Mouse (Mus musculus): ENCODE results near the gene Gng7. TPM values are rescaled to one million over a fixed set of nuclear protein-coding genes. Genes with fewer than 3 reads are reported as not detected.
"Not testable (repeated sequence)": the region's sequence is repeated elsewhere in the genome, so short reads cannot be mapped to it uniquely, and the experiment has no call there.

Gng7 gene
- polyA plus RNA-seq, 1 experiment from 2014 or later: 10.9 TPM

DNA sequence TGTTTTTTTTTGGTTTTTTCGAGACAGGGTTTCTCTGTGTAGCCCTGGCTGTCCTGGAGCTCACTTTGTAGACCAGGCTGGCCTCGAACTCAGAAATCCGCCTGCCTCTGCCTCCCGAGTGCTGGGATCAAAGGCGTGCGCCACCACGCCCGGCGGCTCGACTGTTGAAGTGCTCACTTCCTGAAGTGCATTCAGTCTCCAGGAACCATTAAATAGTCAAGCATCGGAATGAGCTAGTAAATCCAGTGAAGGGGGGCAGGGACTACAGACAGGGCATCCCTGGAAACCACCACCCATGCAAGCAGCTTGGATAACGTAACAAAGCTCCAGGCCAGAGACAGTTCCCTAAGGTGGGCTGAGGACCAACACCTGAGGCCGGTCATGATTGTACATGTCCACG lies 30.5 kb upstream of the Gng7 start:
- WGBS: 96% methylated on average over 14 of the region's 14 CpGs
- not testable (repeated sequence) for ATAC-seq; H3K4me1 ChIP-seq (replicated peaks)

GRCm38 (mm10) chr10:81041458-81042175 lies 26.9 kb upstream of the Gng7 start:
- Histone ChIP-seq H3K36me3 (peaks cover 42% of the 10 kb centered on the region), H3K9me3 (no peaks in the 10 kb centered on the region), H3K9ac (replicated peaks) (no peak overlapping the region), H3K27me3 (no peaks in the 10 kb centered on the region), H3K4me1 (replicated peaks) (peaks cover 7% of the 10 kb centered on the region), H3K4me2 (replicated peaks) (no peak overlapping the region), H3K4me3 (replicated peaks) (no peak overlapping the region), H3K27ac (no peak overlapping the region)
- ATAC-seq: no peak
- WGBS: 35% methylated on average over 13 of the region's 13 CpGs

More for the DNA sequence above, 30.5 kb upstream of the Gng7 start:
- not testable (repeated sequence) for H3K27me3 ChIP-seq; H3K9me3 ChIP-seq; H3K27ac ChIP-seq; H3K9ac ChIP-seq (replicated peaks); H3K4me2 ChIP-seq (replicated peaks); H3K4me3 ChIP-seq (replicated peaks)
- H3K36me3 ChIP-seq: peaks cover 79% of the 10 kb centered on the region

GRCm38 (mm10) chr10:81036988-81037580 lies 22.3 kb upstream of the Gng7 start, which contains the start of gene Slc39a3:
TSS of gene Slc39a3 (minus strand) at chr10:81037426.
- Histone ChIP-seq H3K4me2 (replicated peaks) (peak within 1 kb of the TSS; percentile 72), H3K4me3 (replicated peaks) (peak within 1 kb of the TSS; percentile 84), H3K36me3 (peaks cover 20% of the 10 kb centered on the region), H3K9ac (replicated peaks) (peak within 1 kb of the TSS; percentile 87), H3K27ac (peak within 1 kb of the TSS; percentile 74), H3K27me3 (no peaks in the 10 kb centered on the region), H3K9me3 (no peaks in the 10 kb centered on the region), H3K4me1 (replicated peaks) (peaks cover 29% of the 10 kb centered on the region)
- ATAC-seq: peak; percentile 98
- WGBS: under 1% methylated on average over 35 of the region's 35 CpGs

DNA sequence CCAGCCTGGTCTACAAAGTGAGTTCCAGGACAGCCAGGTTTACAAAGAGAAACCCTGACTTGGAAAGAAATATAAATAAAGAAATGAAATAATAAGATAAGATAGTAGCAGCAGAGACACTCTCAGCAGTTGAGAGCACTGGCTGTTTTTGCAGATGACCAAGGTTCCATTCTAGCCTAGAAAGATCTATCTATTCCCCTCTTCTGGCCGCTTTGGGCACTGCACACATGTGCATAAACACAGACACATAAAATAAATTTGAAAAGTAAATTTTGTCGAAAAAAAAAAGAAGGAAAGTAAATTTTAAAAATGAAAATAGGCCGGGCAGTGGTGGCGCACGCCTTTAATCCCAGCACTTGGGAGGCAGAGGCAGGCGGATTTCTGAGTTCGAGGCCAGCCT lies 21.5 kb upstream of the Gng7 start:
- Histone ChIP-seq H3K4me3 (replicated peaks) (no peak overlapping the region), H3K4me2 (replicated peaks) (no peak overlapping the region)
- 72% methylated on average over 7 of the region's 7 CpGs for WGBS

GRCm38 (mm10) chr10:81033586-81033985 lies 18.8 kb upstream of the Gng7 start:
- H3K4me1 ChIP-seq (replicated peaks): peaks cover 25% of the 10 kb centered on the region
- peaks cover 47% of the 10 kb centered on the region for H3K36me3 ChIP-seq
- 83% methylated on average over 10 of the region's 10 CpGs for whole genome bisulfite sequencing
- no peak overlapping the region for H3K9ac ChIP-seq (replicated peaks)
- no peaks in the 10 kb centered on the region for H3K27me3 ChIP-seq
- no peak for ATAC-seq
- no peak overlapping the region for H3K27ac ChIP-seq
- H3K4me3 ChIP-seq (replicated peaks): no peak overlapping the region
- H3K9me3 ChIP-seq: no peaks in the 10 kb centered on the region
- H3K4me2 ChIP-seq (replicated peaks): no peak overlapping the region

More for the DNA sequence above, 21.5 kb upstream of the Gng7 start:
- H3K4me1 ChIP-seq (replicated peaks): peaks cover 27% of the 10 kb centered on the region
- H3K27ac ChIP-seq: no peak overlapping the region
- no peak overlapping the region for H3K9ac ChIP-seq (replicated peaks)
- no peaks in the 10 kb centered on the region for H3K27me3 ChIP-seq
- peaks cover 28% of the 10 kb centered on the region for H3K36me3 ChIP-seq
- ATAC-seq: no peak
- no peaks in the 10 kb centered on the region for H3K9me3 ChIP-seq

DNA sequence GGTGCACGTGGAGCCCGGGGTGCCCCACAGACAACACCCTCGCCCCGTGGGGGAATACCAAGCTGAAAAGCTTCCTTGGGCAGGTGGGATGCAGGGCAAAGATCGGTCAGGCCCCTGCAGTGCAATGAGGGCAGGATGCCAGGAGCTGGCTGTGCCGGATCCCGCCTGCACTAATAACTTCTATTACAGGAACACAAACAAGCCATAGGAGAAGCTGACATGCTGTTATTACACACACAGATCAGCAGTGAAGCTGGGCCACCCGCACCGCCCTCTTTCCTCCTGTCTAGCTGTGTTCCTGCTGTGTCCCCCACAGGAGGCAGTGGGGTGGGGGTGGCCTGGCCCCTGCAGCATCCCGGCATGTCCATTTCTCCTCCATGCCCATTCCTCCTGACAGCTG lies 14.3 kb upstream of the Gng7 start:
- Histone ChIP-seq H3K4me2 (replicated peaks) (no peak overlapping the region), H3K9ac (replicated peaks) (no peak overlapping the region), H3K4me1 (replicated peaks) (peaks cover 14% of the 10 kb centered on the region), H3K36me3 (peaks cover 46% of the 10 kb centered on the region), H3K4me3 (replicated peaks) (no peak overlapping the region), H3K27ac (no peak overlapping the region), H3K9me3 (no peaks in the 10 kb centered on the region), H3K27me3 (peaks cover 9% of the 10 kb centered on the region)
- 74% methylated on average over 10 of the region's 10 CpGs for WGBS
- ATAC-seq: no peak

DNA sequence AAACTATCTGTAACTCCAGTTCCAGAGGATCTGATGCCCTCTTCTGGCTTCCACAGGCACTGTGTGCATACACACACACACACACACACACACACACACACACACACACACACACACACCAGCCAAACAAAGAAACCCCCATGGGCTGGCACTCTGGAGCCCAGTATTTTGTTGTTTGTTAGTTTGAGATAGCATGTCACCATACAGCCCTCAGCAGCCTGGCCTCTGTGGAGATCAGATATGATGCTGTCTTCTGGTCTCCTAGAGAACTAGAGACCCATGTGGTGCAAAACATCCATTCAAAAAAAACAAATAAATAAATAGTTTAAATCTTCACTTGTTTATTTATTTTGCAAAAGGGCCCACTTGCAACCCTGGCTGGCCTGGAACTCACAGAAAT lies 13.5 kb upstream of the Gng7 start:
- Histone ChIP-seq H3K27ac (no peak overlapping the region), H3K36me3 (peaks cover 38% of the 10 kb centered on the region), H3K9ac (replicated peaks) (no peak overlapping the region), H3K4me1 (replicated peaks) (peaks cover 11% of the 10 kb centered on the region), H3K9me3 (no peaks in the 10 kb centered on the region), H3K4me2 (replicated peaks) (no peak overlapping the region), H3K27me3 (peaks cover 16% of the 10 kb centered on the region), H3K4me3 (replicated peaks) (no peak overlapping the region)
- ATAC-seq: no peak

DNA sequence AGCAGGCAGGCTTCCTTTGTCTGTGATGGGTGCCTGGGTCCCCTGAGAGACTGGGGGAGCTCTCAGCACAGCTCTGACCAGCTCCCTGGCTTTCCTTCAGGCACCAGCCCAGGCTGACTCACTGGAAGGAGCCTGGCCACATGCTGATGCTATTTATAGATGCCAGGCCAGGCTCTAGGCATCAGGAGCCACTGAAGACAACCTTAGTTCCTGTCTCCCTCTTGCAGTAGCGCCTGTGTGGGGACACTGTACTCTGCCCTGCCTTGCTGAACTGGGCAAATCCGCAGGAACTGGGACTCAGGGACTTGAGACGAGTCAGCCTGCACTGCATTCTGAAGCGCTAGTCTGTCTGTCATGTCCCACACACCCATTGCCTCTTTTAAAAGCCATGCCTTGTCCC lies 12.6 kb upstream of the Gng7 start:
- ATAC-seq: no peak
- H3K9ac ChIP-seq (replicated peaks): no peak overlapping the region
- 73% methylated on average over 4 of the region's 4 CpGs for WGBS

GRCm38 (mm10) chr10:81026857-81027256 lies 12.1 kb upstream of the Gng7 start:
- no peaks in the 10 kb centered on the region for H3K9me3 ChIP-seq
- peaks cover 27% of the 10 kb centered on the region for H3K27me3 ChIP-seq
- 88% methylated on average over 5 of the region's 5 CpGs for WGBS

More for the DNA sequence above, 12.6 kb upstream of the Gng7 start:
- H3K27me3 ChIP-seq: peaks cover 23% of the 10 kb centered on the region
- H3K36me3 ChIP-seq: peaks cover 29% of the 10 kb centered on the region
- no peaks in the 10 kb centered on the region for H3K9me3 ChIP-seq
- H3K27ac ChIP-seq: no peak overlapping the region
- no peak overlapping the region for H3K4me2 ChIP-seq (replicated peaks)
- H3K4me1 ChIP-seq (replicated peaks): peaks cover 11% of the 10 kb centered on the region
- no peak overlapping the region for H3K4me3 ChIP-seq (replicated peaks)

DNA sequence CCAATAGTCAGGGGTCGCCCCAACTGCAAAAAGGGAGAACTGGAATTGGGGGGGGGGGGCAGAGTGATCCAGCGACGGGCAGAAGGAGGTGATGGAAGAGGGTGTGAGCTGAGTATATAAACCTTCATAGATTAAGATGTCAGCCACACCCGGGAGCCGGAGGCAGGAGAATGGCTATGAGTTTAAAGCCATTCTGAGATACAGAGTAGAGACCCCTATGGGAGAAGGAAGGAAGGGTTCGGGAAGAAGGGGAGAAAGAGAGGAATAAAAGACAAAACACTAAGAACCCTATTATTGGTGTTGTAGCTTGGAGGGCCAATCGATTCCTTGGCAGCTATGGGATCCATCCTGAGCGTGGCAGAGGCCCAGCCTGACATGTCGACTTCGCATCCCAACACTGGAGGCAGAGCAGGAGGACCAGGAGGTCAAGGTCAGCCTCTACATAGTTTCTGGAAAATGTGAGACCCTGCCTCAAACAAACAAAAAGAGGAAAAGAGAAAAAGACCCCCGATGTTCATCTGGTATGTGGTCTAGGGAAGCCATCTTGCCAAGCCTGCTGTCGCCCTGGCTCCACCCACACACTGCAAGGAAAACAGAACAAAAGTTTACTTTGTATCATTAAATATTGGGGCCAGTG lies 11.0 kb upstream of the Gng7 start, which contains the start of gene Diras1:
Gene Diras1 (minus strand): TSS at position 24 of the 637 bp plus-strand sequence.
- no peaks in the 10 kb centered on the region for H3K9me3 ChIP-seq
- 0 out of 2 replicates have a peak, but pooled peaks have one; percentile 3 for ATAC-seq
- peak within 1 kb of the TSS; percentile 57 for H3K4me3 ChIP-seq (replicated peaks)
- peak within 1 kb of the TSS; percentile 77 for H3K4me2 ChIP-seq (replicated peaks)
- peaks cover 15% of the 10 kb centered on the region for H3K36me3 ChIP-seq
- no peak within 1 kb of the TSS for H3K27ac ChIP-seq
- H3K27me3 ChIP-seq: peaks cover 33% of the 10 kb centered on the region
- peaks cover 16% of the 10 kb centered on the region for H3K4me1 ChIP-seq (replicated peaks)
- H3K9ac ChIP-seq (replicated peaks): peak within 1 kb of the TSS; percentile 85
- WGBS: 47% methylated on average over 12 of the region's 12 CpGs

More at GRCm38 (mm10) chr10:81026857-81027256, 12.1 kb upstream of the Gng7 start:
- Histone ChIP-seq H3K4me2 (replicated peaks) (no peak overlapping the region), H3K36me3 (peaks cover 25% of the 10 kb centered on the region), H3K4me1 (replicated peaks) (peaks cover 16% of the 10 kb centered on the region), H3K9ac (replicated peaks) (no peak overlapping the region), H3K4me3 (replicated peaks) (no peak overlapping the region), H3K27ac (no peak overlapping the region)
- no peak for ATAC-seq

- no peaks in the 10 kb centered on the region for H3K9me3 ChIP-seq
- H3K4me2 ChIP-seq (replicated peaks): peak overlapping the region; percentile 77
- ATAC-seq: peak; percentile 61
- peaks cover 16% of the 10 kb centered on the region for H3K4me1 ChIP-seq (replicated peaks)
- peaks cover 33% of the 10 kb centered on the region for H3K27me3 ChIP-seq
- peaks cover 12% of the 10 kb centered on the region for H3K36me3 ChIP-seq
- WGBS: 2% methylated on average over 22 of the region's 43 CpGs
- H3K9ac ChIP-seq (replicated peaks): peak overlapping the region; percentile 85
- peak overlapping the region; percentile 57 for H3K4me3 ChIP-seq (replicated peaks)
- H3K27ac ChIP-seq: no peak overlapping the region
Measured at GRCm38 (mm10) chr10:81025047-81025621, 10.4 kb upstream of the Gng7 start.
